Mouse (Mus musculus) lung, postnatal 14 days (tissue): ENCODE data around the gene 4930512M02Rik.

Source experiments
- DNase-seq: peaks from one replicate; pipeline ENCODE4 v3.0.0; 2021

4930512M02Rik gene

GRCm38 (mm10) chr11:11564266-11565044, 63.2 kb downstream of the 4930512M02Rik start:
- no peak for DNase-seq

GRCm38 (mm10) chr11:11561118-11561517, 66.5 kb downstream of the 4930512M02Rik start:
- no peak for DNase-seq

GRCm38 (mm10) chr11:11559099-11559686, 68.4 kb downstream of the 4930512M02Rik start:
- DNase-seq = no peak

GRCm38 (mm10) chr11:11558662-11559061, 69.0 kb downstream of the 4930512M02Rik start:
- DNase-seq = no peak

- DNase-seq = peak; percentile 72
These were observed 70.3 kb downstream of the 4930512M02Rik start for GRCm38 (mm10) chr11:11557173-11557967.

- DNase-seq = no peak
These were observed 71.4 kb downstream of the 4930512M02Rik start for GRCm38 (mm10) chr11:11556186-11556585.

GRCm38 (mm10) chr11:11555563-11555962, 72.1 kb downstream of the 4930512M02Rik start:
- no peak for DNase-seq

GRCm38 (mm10) chr11:11547597-11548240, 79.9 kb downstream of the 4930512M02Rik start:
- DNase-seq = no peak

GRCm38 (mm10) chr11:11546903-11547511, 80.6 kb downstream of the 4930512M02Rik start:
- no peak for DNase-seq

GRCm38 (mm10) chr11:11545948-11546347, 81.7 kb downstream of the 4930512M02Rik start:
- DNase-seq = no peak
